Mouse (Mus musculus) olfactory bulb, adult 2 months (tissue): ENCODE data around the gene P2ry14. TPM values are rescaled to one million over a fixed set of nuclear protein-coding genes. Genes with fewer than 3 reads are reported as not detected.

Source experiments
- H3K27ac ChIP-seq: fragments of 200-500 bp; 2 replicates; pipeline ENCODE4 v1.5.1; 2012; ENCODE audit warnings: low read depth, low read length; ENCODE audit not compliant: insufficient read depth
- H3K4me1 ChIP-seq: fragments of 200-500 bp; 2 replicates; pipeline ENCODE4 v1.6.1; 2012; ENCODE audit warnings: low read length; ENCODE audit not compliant: control insufficient read depth, insufficient read depth
- H3K4me3 ChIP-seq: fragments of 200-500 bp; 2 replicates; pipeline ENCODE4 v1.5.1; 2012; ENCODE audit warnings: mild to moderate bottlenecking, low read depth, low read length, moderate library complexity; ENCODE audit not compliant: insufficient read depth
- CTCF ChIP-seq: fragments of 200-500 bp; IDR thresholded peaks from 2 replicates; pipeline ENCODE4 v1.5.1; 2012; ENCODE audit warnings: low read depth, mild to moderate bottlenecking, low read length, moderate library complexity; ENCODE audit not compliant: insufficient read depth
- POLR2A ChIP-seq: fragments of 200-500 bp; IDR thresholded peaks from 2 replicates; pipeline ENCODE4 v1.6.1; 2012; ENCODE audit warnings: mild to moderate bottlenecking, low read depth, low read length, moderate library complexity; ENCODE audit not compliant: insufficient read depth
- WGBS: fragments of 180-500 bp; shearing (Covaris S2); methylation state at CpG from one replicate; pipeline ENCODE4 v1.1.7; 2018; 5-methylcytosine and 5-hydroxymethylcytosine counted together
- polyA plus RNA-seq: library from polyadenylated mRNA; stranded (reverse); fragments of >200 nt; gene quantifications from 2 replicates; pipeline ENCODE4 v1.2.4, GENCODE M21; 2012; ENCODE audit warnings: low replicate concordance; ENCODE audit not compliant: missing spikeins, insufficient read depth, insufficient read length

P2ry14 gene
- polyA plus RNA-seq, 1 experiment: not detected

- H3K4me3 ChIP-seq: no peak overlapping the region
- WGBS: 28% methylated on average over 8 of the region's 8 CpGs
- H3K4me1 ChIP-seq: peaks cover 11% of the 10 kb centered on the region
- TF ChIP-seq POLR2A: no peak
- no peak for TF ChIP-seq CTCF
- no peak overlapping the region for H3K27ac ChIP-seq
These were observed 86.7 kb downstream of the P2ry14 start for GRCm38 (mm10) chr3:59066558-59067294.

GRCm38 (mm10) chr3:59065937-59066336 lies 87.5 kb downstream of the P2ry14 start:
- Histone ChIP-seq H3K4me1 (peaks cover 11% of the 10 kb centered on the region), H3K4me3 (no peak overlapping the region), H3K27ac (no peak overlapping the region)
- 59% methylated on average over 3 of the region's 3 CpGs for WGBS
- TF ChIP-seq CTCF (no peak), POLR2A (no peak)

Other genes with a start within 250 kb of the P2ry14 start
- not detected in 2 replicates for gene Med12l, start 147.8 kb downstream of the P2ry14 start, polyA plus RNA-seq
- not detected in 2 replicates for gene Gpr171, start 51.8 kb downstream of the P2ry14 start, polyA plus RNA-seq
- gene Gpr87, start 41.5 kb upstream of the P2ry14 start, polyA plus RNA-seq: not detected in 2 replicates
- not detected in 2 replicates for gene P2ry13, start 57.3 kb upstream of the P2ry14 start, polyA plus RNA-seq
- not detected in 2 replicates for gene P2ry12, start 109.3 kb upstream of the P2ry14 start, polyA plus RNA-seq
- not detected in 2 replicates for gene Igsf10, start 190.8 kb upstream of the P2ry14 start, polyA plus RNA-seq